Mouse (Mus musculus): ENCODE results near the gene Gjb1.

DNA sequence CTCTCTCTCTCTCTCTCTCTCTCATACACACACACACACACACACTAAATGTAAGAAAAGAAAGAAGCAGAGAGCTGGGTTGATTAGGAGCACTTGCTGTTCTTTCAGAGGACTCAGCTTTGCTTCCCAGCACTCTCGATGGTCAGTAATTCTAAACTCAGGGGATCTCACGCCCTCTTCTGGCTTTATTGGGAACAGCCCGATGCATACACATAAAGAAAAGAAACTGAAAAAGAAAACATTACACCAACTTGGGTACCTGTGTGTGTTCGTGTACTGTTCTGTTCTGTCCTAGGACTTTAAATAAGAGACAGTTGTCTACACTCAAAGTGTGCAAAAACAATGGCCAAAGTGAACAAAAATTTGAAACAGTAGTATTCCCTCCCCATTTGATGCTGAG is 37.5 kb upstream of the Gjb1 start:
- no peak for TF ChIP-seq POLR2A (IDR thresholded peaks at IDR 0.05; ENCODE audit: insufficient read depth, low read length)
- no peak for TF ChIP-seq CTCF (IDR thresholded peaks at IDR 0.05; ENCODE audit: low read depth, low read length)
- TF ChIP-seq EP300 (IDR thresholded peaks at IDR 0.05; ENCODE audit: insufficient read depth, low read depth, low read length) = no peak
